23 mouse cellular contexts compared by ENCODE assay signal in genomic region chr16:74373407-74373806, GRCm38 (mm10). TPM values are rescaled to one million over a fixed set of nuclear protein-coding genes. Genes with fewer than 3 reads are reported as not detected.
DNase-seq lines count a peak whose midpoint lies in the region; ATAC-seq and TF ChIP-seq lines count a peak whose summit lies in the region.
"Had no signal": no experiment of that assay in that cellular context is flagged by ENCODE, and none has a peak within 500 bp of the region (broad histone marks: within the 10 kb centered on the region; RNA-seq: fewer than 3 reads in every experiment).

No protein-coding gene starts in this region.

- H3K27me3 ChIP-seq in forebrain, embryonic 11.5 days (ENCODE audit: control insufficient read depth, insufficient read depth, low read length) = no peaks in the 10 kb centered on the region
- H3K27me3 ChIP-seq in forebrain, embryonic 12.5 days = no peaks in the 10 kb centered on the region
- H3K27me3 ChIP-seq in forebrain, embryonic 14.5 days (replicated peaks; ENCODE audit: control insufficient read depth, insufficient read depth, low read length) = no peaks in the 10 kb centered on the region
- no peaks in the 10 kb centered on the region for H3K27me3 ChIP-seq in forebrain, postnatal 0 days (ENCODE audit: insufficient read depth, low read length)
- no peaks in the 10 kb centered on the region for H3K27me3 ChIP-seq in forebrain, embryonic 16.5 days (replicated peaks; ENCODE audit: control insufficient read depth, insufficient read depth, low read length)
- H3K27me3 ChIP-seq: CH12.LX; embryonic facial prominence, embryonic 13.5 days; embryonic facial prominence, embryonic 15.5 days had no signal

- 0 out of 2 replicates have a peak, but pooled peaks cover 4% of the 10 kb centered on the region for H3K4me1 ChIP-seq in forebrain, embryonic 11.5 days (replicated peaks; ENCODE audit: control insufficient read depth, insufficient read depth, low read length)
- H3K4me1 ChIP-seq in forebrain, embryonic 12.5 days = peaks cover 26% of the 10 kb centered on the region; the same call in 1 of the 2 replicates
- peaks cover 34% of the 10 kb centered on the region for H3K4me1 ChIP-seq in forebrain, embryonic 14.5 days (ENCODE audit: control insufficient read depth, insufficient read depth, low read length)
- H3K4me1 ChIP-seq in forebrain, postnatal 0 days (ENCODE audit: insufficient read depth) = peaks cover 14% of the 10 kb centered on the region; the same call in 1 of the 2 replicates
- H3K4me1 ChIP-seq in forebrain, embryonic 16.5 days (replicated peaks; ENCODE audit: control insufficient read depth, insufficient read depth, low read length) = peaks cover 25% of the 10 kb centered on the region
- H3K4me1 ChIP-seq: embryonic facial prominence, embryonic 13.5 days; embryonic facial prominence, embryonic 15.5 days had no signal

- no peaks in the 10 kb centered on the region for H3K9me3 ChIP-seq in forebrain, embryonic 11.5 days (ENCODE audit: control insufficient read depth, low read length)
- H3K9me3 ChIP-seq in forebrain, embryonic 12.5 days = no peaks in the 10 kb centered on the region
- H3K9me3 ChIP-seq in forebrain, embryonic 14.5 days (replicated peaks; ENCODE audit: control insufficient read depth, low read length) = no peaks in the 10 kb centered on the region
- H3K9me3 ChIP-seq in forebrain, postnatal 0 days (ENCODE audit: low read length) = no peaks in the 10 kb centered on the region
- H3K9me3 ChIP-seq in forebrain, embryonic 16.5 days (ENCODE audit: control insufficient read depth, low read length) = no peaks in the 10 kb centered on the region
- H3K9me3 ChIP-seq: embryonic facial prominence, embryonic 13.5 days; embryonic facial prominence, embryonic 15.5 days had no signal

- H3K36me3 ChIP-seq in forebrain, embryonic 11.5 days (ENCODE audit: control insufficient read depth, insufficient read depth, low read length) = no peaks in the 10 kb centered on the region
- no peaks in the 10 kb centered on the region for H3K36me3 ChIP-seq in forebrain, embryonic 12.5 days (replicated peaks)
- no peaks in the 10 kb centered on the region for H3K36me3 ChIP-seq in forebrain, embryonic 14.5 days (ENCODE audit: control insufficient read depth, insufficient read depth, low read length)
- no peaks in the 10 kb centered on the region for H3K36me3 ChIP-seq in forebrain, postnatal 0 days (ENCODE audit: insufficient read depth)
- H3K36me3 ChIP-seq in forebrain, embryonic 16.5 days (ENCODE audit: control insufficient read depth, insufficient read depth) = no peaks in the 10 kb centered on the region
- H3K36me3 ChIP-seq: embryonic facial prominence, embryonic 13.5 days; embryonic facial prominence, embryonic 15.5 days; G1E had no signal

- DNase-seq in forebrain, embryonic 11.5 days (ENCODE audit: low spot score) = no peak
- peak; percentile 59 for DNase-seq in forebrain, embryonic 14.5 days (ENCODE audit: low spot score)
- no peak for DNase-seq in forebrain, postnatal 0 days
- peak; percentile 34 for DNase-seq in retina, postnatal 1 day
- DNase-seq in retina, embryonic 14.5 days (ENCODE audit: low spot score) = no peak
- DNase-seq in kidney, adult 11 months = no peak
- DNase-seq: adrenal gland, adult 8-10 months; adrenal gland, postnatal 25 days; B cell, adult 2 months; cerebellum, adult 11-12 months; cerebellum, adult 2 months; cerebellum, adult 9-10 months; cerebellum, postnatal 25 days had no signal

- peak; percentile 24; the same call in 1 of the 2 replicates for ATAC-seq in forebrain, embryonic 11.5 days (replicated peaks; ENCODE audit: low FRiP score)
- ATAC-seq in forebrain, embryonic 12.5 days (ENCODE audit: low FRiP score) = no peak
- ATAC-seq in forebrain, embryonic 14.5 days = peak; percentile 43; the same call in 1 of the 2 replicates
- ATAC-seq in forebrain, postnatal 0 days = no peak
- ATAC-seq in forebrain, embryonic 16.5 days = peak; percentile 31; the same call in 1 of the 2 replicates
- ATAC-seq: activated CD4-positive, CD25-positive, alpha-beta regulatory T cell, adult 4 months; CD4-positive, CD25-positive, alpha-beta regulatory T cell, adult 4 months; Patski had no signal

- H3K4me3 ChIP-seq in forebrain, embryonic 11.5 days (ENCODE audit: low read depth, low read length) = no peak overlapping the region
- H3K4me3 ChIP-seq in forebrain, embryonic 12.5 days (replicated peaks) = no peak overlapping the region
- no peak overlapping the region for H3K4me3 ChIP-seq in forebrain, embryonic 14.5 days (ENCODE audit: low read depth, low read length)
- H3K4me3 ChIP-seq in forebrain, postnatal 0 days (ENCODE audit: low read depth, low read length) = no peak overlapping the region
- H3K4me3 ChIP-seq in forebrain, embryonic 16.5 days (replicated peaks; ENCODE audit: low read length) = no peak overlapping the region
- H3K4me3 ChIP-seq: embryonic facial prominence, embryonic 13.5 days; embryonic facial prominence, embryonic 15.5 days; erythroblast, embryonic 14.5 days had no signal

- H3K27ac ChIP-seq in forebrain, embryonic 11.5 days (ENCODE audit: low read depth, low read length) = no peak overlapping the region
- no peak overlapping the region for H3K27ac ChIP-seq in forebrain, embryonic 12.5 days
- no peak overlapping the region for H3K27ac ChIP-seq in forebrain, embryonic 14.5 days (ENCODE audit: low read depth, low read length)
- no peak overlapping the region for H3K27ac ChIP-seq in forebrain, postnatal 0 days (ENCODE audit: low read depth, low read length)
- no peak overlapping the region for H3K27ac ChIP-seq in forebrain, embryonic 16.5 days (ENCODE audit: low read length)
- H3K27ac ChIP-seq: embryonic facial prominence, embryonic 13.5 days; embryonic facial prominence, embryonic 15.5 days had no signal

- no peak for TF ChIP-seq CTCF in forebrain, postnatal 0 days (IDR thresholded peaks at IDR 0.05; ENCODE audit: low read depth)

- H3K4me2 ChIP-seq in forebrain, embryonic 11.5 days (ENCODE audit: low read depth, low read length, severe bottlenecking) = no peak overlapping the region
- H3K4me2 ChIP-seq in forebrain, embryonic 12.5 days = no peak overlapping the region
- no peak overlapping the region for H3K4me2 ChIP-seq in forebrain, embryonic 14.5 days (ENCODE audit: low read length)
- H3K4me2 ChIP-seq in forebrain, postnatal 0 days (ENCODE audit: low read depth) = no peak overlapping the region
- H3K4me2 ChIP-seq in forebrain, embryonic 16.5 days (ENCODE audit: low read length) = no peak overlapping the region
- H3K4me2 ChIP-seq: embryonic facial prominence, embryonic 13.5 days; embryonic facial prominence, embryonic 15.5 days had no signal

- WGBS in forebrain, embryonic 11.5 days = 53% methylated on average over 3 of the region's 3 CpGs
- 59% methylated on average over 3 of the region's 3 CpGs for WGBS in forebrain, embryonic 12.5 days
- WGBS in forebrain, embryonic 14.5 days = 21% methylated on average over 3 of the region's 3 CpGs
- 49% methylated on average over 3 of the region's 3 CpGs for WGBS in forebrain, postnatal 0 days
- WGBS in forebrain, embryonic 16.5 days = 25% methylated on average over 3 of the region's 3 CpGs

- H3K9ac ChIP-seq in forebrain, embryonic 11.5 days (ENCODE audit: low read length) = no peak overlapping the region
- H3K9ac ChIP-seq in forebrain, embryonic 12.5 days = no peak overlapping the region
- H3K9ac ChIP-seq in forebrain, embryonic 14.5 days (ENCODE audit: low read length) = no peak overlapping the region
- H3K9ac ChIP-seq in forebrain, postnatal 0 days = no peak overlapping the region
- H3K9ac ChIP-seq in forebrain, embryonic 16.5 days (replicated peaks; ENCODE audit: low read depth, low read length) = no peak overlapping the region
- H3K9ac ChIP-seq: embryonic facial prominence, embryonic 13.5 days; embryonic facial prominence, embryonic 15.5 days had no signal

RNA-seq across cellular contexts. Expression of gene Robo2, which starts 38.2 kb away (rescaled TPM):
- 27.6 and 33.7 TPM in 2 replicates for polyA plus RNA-seq in forebrain, embryonic 11.5 days (2014; fragmentation: Nextera tagmentation; extraction: Ambion mirVana)
- polyA plus RNA-seq in forebrain, embryonic 12.5 days (2016; fragmentation: Nextera tagmentation; extraction: Ambion mirVana) = 60.4 and 65.3 TPM in 2 replicates
- polyA plus RNA-seq in forebrain, embryonic 14.5 days (2014; fragmentation: Nextera tagmentation; extraction: Ambion mirVana) = 64.7 and 94.0 TPM in 2 replicates
- 114 and 130 TPM in 2 replicates for total RNA-seq in forebrain, postnatal 0 days (2014; rRNA removed)
- 39.2 and 45.5 TPM in 2 replicates for polyA plus RNA-seq in forebrain, postnatal 0 days (2015; fragmentation: Nextera tagmentation; extraction: Ambion mirVana)
- polyA plus RNA-seq in forebrain, embryonic 16.5 days (2015; fragmentation: Nextera tagmentation; extraction: Ambion mirVana) = 123 and 132 TPM in 2 replicates
- total RNA-seq: CH12.LX had no signal
- polyA plus RNA-seq: CD4-positive, CD25-positive, alpha-beta regulatory T cell, adult 4 months; erythroblast, embryonic 14.5 days; G1E had no signal

Comparison
In these comparisons a context has a peak if more than half of its experiments do, and no peak if none do; other contexts are left out.
1. ATAC-seq: peak in forebrain, embryonic 11.5 days (single experiment), forebrain, embryonic 14.5 days (single experiment) and forebrain, embryonic 16.5 days (single experiment); none in forebrain, embryonic 12.5 days (single experiment) and forebrain, postnatal 0 days (single experiment).
2. DNase-seq: peak in forebrain, embryonic 14.5 days (single experiment) and retina, postnatal 1 day (single experiment); none in forebrain, embryonic 11.5 days (single experiment), forebrain, postnatal 0 days (single experiment), retina, embryonic 14.5 days (single experiment) and kidney, adult 11 months (single experiment).